ENCODE assay signal across 8 mouse cellular contexts in the genomic region with DNA sequence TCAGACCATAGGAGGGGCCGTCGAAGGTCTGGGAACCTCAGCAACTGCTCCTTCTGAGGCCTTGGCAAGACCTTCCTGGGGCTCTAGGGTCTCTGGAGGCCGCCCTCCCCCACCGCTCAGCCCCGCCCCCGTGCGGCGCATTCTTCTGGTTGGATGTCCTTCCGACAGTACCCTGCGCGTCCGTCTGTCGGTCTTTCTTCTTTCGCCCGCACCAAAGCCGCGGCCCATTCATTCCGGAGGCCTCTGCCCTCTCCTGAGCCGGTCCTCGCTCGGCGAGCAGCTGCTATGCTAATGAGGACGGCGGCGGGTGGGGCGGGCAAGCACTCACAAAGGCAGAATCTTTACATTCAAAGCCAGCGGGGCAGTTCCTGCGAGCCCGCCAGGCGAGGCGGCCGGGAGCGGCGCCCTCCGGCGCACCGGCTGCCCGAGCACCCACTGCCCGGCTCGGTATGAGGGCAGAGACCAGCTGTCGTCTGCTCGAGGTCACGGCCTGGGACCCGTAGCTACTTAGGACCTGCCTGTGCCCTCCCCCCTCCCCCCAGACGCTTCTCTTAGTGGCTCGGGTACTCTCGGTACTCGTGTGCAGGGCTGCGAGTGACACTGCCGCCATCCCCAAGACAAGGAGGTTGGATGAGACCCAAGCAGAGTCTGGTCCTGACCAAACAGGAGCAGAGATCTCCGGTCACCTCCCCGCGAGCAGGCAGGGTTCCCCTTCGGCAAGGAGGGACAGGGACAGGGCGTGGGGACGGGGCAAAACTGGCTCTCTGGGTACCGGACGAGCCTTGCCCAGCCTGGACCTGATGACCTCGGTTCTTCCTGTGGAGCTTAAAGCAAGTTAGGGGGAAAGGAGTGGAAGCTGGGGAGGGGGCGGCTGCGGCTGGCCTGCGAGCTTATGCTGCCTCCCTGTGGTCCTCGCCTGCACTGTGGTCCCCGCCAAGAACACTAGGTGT. TPM values are rescaled to one million over a fixed set of nuclear protein-coding genes. Genes with fewer than 3 reads are reported as not detected.
DNase-seq lines count a peak whose midpoint lies in the region; ATAC-seq and TF ChIP-seq lines count a peak whose summit lies in the region.

No protein-coding gene starts in this region.

- peak overlapping the region; percentile 47 for H3K9ac ChIP-seq in kidney, embryonic 15.5 days

- no peaks in the 10 kb centered on the region for H3K36me3 ChIP-seq in kidney, embryonic 15.5 days
- H3K36me3 ChIP-seq in spleen, adult 2 months (ENCODE audit: control insufficient read depth, insufficient read depth, low read length), result no peaks in the 10 kb centered on the region

- H3K4me2 ChIP-seq in kidney, embryonic 15.5 days, result peak overlapping the region; percentile 90

- DNase-seq in ovary, postnatal 36 days (ENCODE audit: low spot score), result peak; percentile 54
- no peak for DNase-seq in ovary, postnatal 10 days (ENCODE audit: low spot score)
- DNase-seq in adrenal gland, postnatal 36 days, result peak; percentile 51 to 67
- peak; percentile 71 for DNase-seq in lung, postnatal 36 days
- peak in 1 of 2 experiments; percentile 55 for DNase-seq in spleen, adult 2 months (ENCODE audit: low read depth in 1 of 2, low spot score in 2 of 2)
- DNase-seq in left cerebral cortex, adult 11 months (ENCODE audit: low spot score), result no peak

- peak; percentile 42 for ATAC-seq in granulocyte monocyte progenitor cell, adult 5-6 weeks (replicated peaks; ENCODE audit: poor library complexity, severe bottlenecking)
- ATAC-seq in kidney, embryonic 15.5 days (replicated peaks; ENCODE audit: low FRiP score), result peak; percentile 74

- 0 out of 2 replicates have a peak, but pooled peaks have one; percentile 10 for TF ChIP-seq CTCF in spleen, adult 2 months (IDR thresholded peaks at IDR 0.05; ENCODE audit: extremely low read depth, insufficient read depth, insufficient read length, insufficient replicate concordance)

- peaks cover 38% of the 10 kb centered on the region for H3K4me1 ChIP-seq in kidney, embryonic 15.5 days
- peaks cover 18% of the 10 kb centered on the region for H3K4me1 ChIP-seq in spleen, adult 2 months (ENCODE audit: control insufficient read depth, insufficient read depth, insufficient read length)

- H3K27me3 ChIP-seq in kidney, embryonic 15.5 days, result peaks cover 38% of the 10 kb centered on the region
- H3K27me3 ChIP-seq in spleen, adult 2 months (ENCODE audit: control insufficient read depth, insufficient read depth, low read length), result peaks cover 3% of the 10 kb centered on the region; the same call in 1 of the 2 replicates

- TF ChIP-seq POLR2A in spleen, adult 2 months (IDR thresholded peaks at IDR 0.05; ENCODE audit: low read depth, low read length), result no peak

- WGBS in kidney, embryonic 15.5 days, result 1% methylated on average over 64 of the region's 64 CpGs
- WGBS in spleen, adult 2 months, result 3% methylated on average over 63 of the region's 64 CpGs

- no peaks in the 10 kb centered on the region for H3K9me3 ChIP-seq in kidney, embryonic 15.5 days (replicated peaks)

- peak overlapping the region; percentile 49 for H3K4me3 ChIP-seq in kidney, embryonic 15.5 days (replicated peaks)
- peak overlapping the region; percentile 58 for H3K4me3 ChIP-seq in spleen, adult 2 months (ENCODE audit: extremely low read depth, insufficient read depth, insufficient read length)

- peak overlapping the region; percentile 82 for H3K27ac ChIP-seq in kidney, embryonic 15.5 days
- H3K27ac ChIP-seq in spleen, adult 2 months (ENCODE audit: insufficient read depth, low read length), result no peak overlapping the region

RNA-seq across cellular contexts. Expression of a gene that starts 5.3 kb away (rescaled TPM):
- total RNA-seq in adrenal gland, postnatal 36 days (2021), result 1 to 10 TPM; 2.1 to 2.3 TPM
- 0.62 TPM in 1 of 2 replicates, not detected in the other for total RNA-seq in granulocyte monocyte progenitor cell, adult 5-6 weeks (2014; fragmentation: Nextera tagmentation)
- 0.39 and 0.72 TPM in 2 replicates for total RNA-seq in granulocyte monocyte progenitor cell, adult 5-6 weeks (2017)
- 21.8 and 23.7 TPM in 2 replicates for polyA plus RNA-seq in kidney, embryonic 15.5 days (2015; fragmentation: Nextera tagmentation; extraction: Ambion mirVana)
- 8.0 and 13.8 TPM in 2 replicates for polyA plus RNA-seq in spleen, adult 2 months (2012; rRNA removed)

RNA-seq across cellular contexts. Expression of a gene that starts 10.8 kb away (rescaled TPM):
- 10 to 100 TPM; 14.0 to 24.8 TPM for total RNA-seq in adrenal gland, postnatal 36 days (2021)
- total RNA-seq in granulocyte monocyte progenitor cell, adult 5-6 weeks (2014; fragmentation: Nextera tagmentation), result 14.6 and 20.2 TPM in 2 replicates
- total RNA-seq in granulocyte monocyte progenitor cell, adult 5-6 weeks (2017), result 14.7 and 16.4 TPM in 2 replicates
- polyA plus RNA-seq in kidney, embryonic 15.5 days (2015; fragmentation: Nextera tagmentation; extraction: Ambion mirVana), result 11.7 and 14.1 TPM in 2 replicates
- 77.5 and 104 TPM in 2 replicates for polyA plus RNA-seq in spleen, adult 2 months (2012; rRNA removed)

RNA-seq across cellular contexts. Expression of a gene that starts 25.4 kb away (rescaled TPM):
- total RNA-seq in adrenal gland, postnatal 36 days (2021), result 10 to 100 TPM; 54.8 to 57.2 TPM
- 58.5 and 79.5 TPM in 2 replicates for total RNA-seq in granulocyte monocyte progenitor cell, adult 5-6 weeks (2014; fragmentation: Nextera tagmentation)
- total RNA-seq in granulocyte monocyte progenitor cell, adult 5-6 weeks (2017), result 33.7 and 81.1 TPM in 2 replicates
- 114 and 124 TPM in 2 replicates for polyA plus RNA-seq in kidney, embryonic 15.5 days (2015; fragmentation: Nextera tagmentation; extraction: Ambion mirVana)
- polyA plus RNA-seq in spleen, adult 2 months (2012; rRNA removed), result 61.6 and 68.1 TPM in 2 replicates

RNA-seq across cellular contexts. Expression of a gene that starts 28.5 kb away (rescaled TPM):
- total RNA-seq in adrenal gland, postnatal 36 days (2021), result not detected
- not detected in 2 replicates for total RNA-seq in granulocyte monocyte progenitor cell, adult 5-6 weeks (2014; fragmentation: Nextera tagmentation)
- total RNA-seq in granulocyte monocyte progenitor cell, adult 5-6 weeks (2017), result not detected in 2 replicates
- polyA plus RNA-seq in kidney, embryonic 15.5 days (2015; fragmentation: Nextera tagmentation; extraction: Ambion mirVana), result 0.23 and 0.55 TPM in 2 replicates
- polyA plus RNA-seq in spleen, adult 2 months (2012; rRNA removed), result 0.05 TPM in 1 of 2 replicates, not detected in the other

RNA-seq across cellular contexts. Expression of a gene that starts 32.6 kb away (rescaled TPM):
- not detected for total RNA-seq in adrenal gland, postnatal 36 days (2021)
- total RNA-seq in granulocyte monocyte progenitor cell, adult 5-6 weeks (2014; fragmentation: Nextera tagmentation), result not detected in 2 replicates
- not detected in 2 replicates for total RNA-seq in granulocyte monocyte progenitor cell, adult 5-6 weeks (2017)
- polyA plus RNA-seq in kidney, embryonic 15.5 days (2015; fragmentation: Nextera tagmentation; extraction: Ambion mirVana), result 1.4 and 1.9 TPM in 2 replicates
- polyA plus RNA-seq in spleen, adult 2 months (2012; rRNA removed), result 0.11 and 0.16 TPM in 2 replicates

Comparison
In these comparisons a context has a peak if more than half of its experiments do, and no peak if none do; other contexts are left out.
1. DNase-seq: peak in ovary, postnatal 36 days (single experiment), adrenal gland, postnatal 36 days (2 of 2) and lung, postnatal 36 days (single experiment); none in ovary, postnatal 10 days (single experiment) and left cerebral cortex, adult 11 months (single experiment).